Mouse (Mus musculus) erythroblast, adult 5-6 weeks (primary cell): ENCODE results near the gene Hist3h2a. TPM values are rescaled to one million over a fixed set of nuclear protein-coding genes. Genes with fewer than 3 reads are reported as not detected.

Experiments used
- total RNA-seq, 2 experiments: library from RNA; stranded (forward) in 1 of 2; stranded (reverse) in 1 of 2; fragments of 150-400 nt in 1 of 2; fragments of 200-764, 138-1000 nt in 1 of 2; gene quantifications; 2 replicates each; pipeline versions ENCODE4 v1.2.3 to v1.2.4; 2015 to 2017; ENCODE audit warnings: low replicate concordance in 2 of 2

Gene Hist3h2a
- total RNA-seq, 2 experiments from 2014 or later: 41.5 to 279 TPM

Other genes with a start within 250 kb of the Hist3h2a start
- gene Olfr318, start 230.7 kb upstream of the Hist3h2a start, total RNA-seq (2015; ENCODE audit: low replicate concordance): not detected in 2 replicates
- not detected in 2 replicates for gene Olfr318, start 230.7 kb upstream of the Hist3h2a start, total RNA-seq (2017; ENCODE audit: low replicate concordance)
- not detected in 2 replicates for gene Olfr317, start 215.5 kb upstream of the Hist3h2a start, total RNA-seq (2015; ENCODE audit: low replicate concordance)
- not detected in 2 replicates for gene Olfr317, start 215.5 kb upstream of the Hist3h2a start, total RNA-seq (2017; ENCODE audit: low replicate concordance)
- gene Olfr316, start 202.0 kb upstream of the Hist3h2a start, total RNA-seq (2015; ENCODE audit: low replicate concordance): not detected in 2 replicates
- gene Olfr316, start 202.0 kb upstream of the Hist3h2a start, total RNA-seq (2017; ENCODE audit: low replicate concordance): not detected in 2 replicates
- gene Olfr315, start 181.5 kb upstream of the Hist3h2a start, total RNA-seq (2015; ENCODE audit: low replicate concordance): not detected in 2 replicates
- gene Olfr315, start 181.5 kb upstream of the Hist3h2a start, total RNA-seq (2017; ENCODE audit: low replicate concordance): not detected in 2 replicates
- not detected in 2 replicates for gene Olfr314, start 171.7 kb upstream of the Hist3h2a start, total RNA-seq (2015; ENCODE audit: low replicate concordance)
- gene Olfr314, start 171.7 kb upstream of the Hist3h2a start, total RNA-seq (2017; ENCODE audit: low replicate concordance): not detected in 2 replicates
- gene Fam183b, start 152.7 kb upstream of the Hist3h2a start, total RNA-seq (2015; ENCODE audit: low replicate concordance): not detected in 2 replicates
- not detected in 2 replicates for gene Fam183b, start 152.7 kb upstream of the Hist3h2a start, total RNA-seq (2017; ENCODE audit: low replicate concordance)
- not detected in 2 replicates for gene Olfr313, start 139.7 kb upstream of the Hist3h2a start, total RNA-seq (2015; ENCODE audit: low replicate concordance)
- gene Olfr313, start 139.7 kb upstream of the Hist3h2a start, total RNA-seq (2017; ENCODE audit: low replicate concordance): not detected in 2 replicates
- not detected in 2 replicates for gene Olfr312, start 125.4 kb upstream of the Hist3h2a start, total RNA-seq (2015; ENCODE audit: low replicate concordance)
- 0.42 TPM in 1 of 2 replicates, not detected in the other for gene Olfr312, start 125.4 kb upstream of the Hist3h2a start, total RNA-seq (2017; ENCODE audit: low replicate concordance)
- not detected in 2 replicates for gene Olfr311, start 115.4 kb upstream of the Hist3h2a start, total RNA-seq (2015; ENCODE audit: low replicate concordance)
- gene Olfr311, start 115.4 kb upstream of the Hist3h2a start, total RNA-seq (2017; ENCODE audit: low replicate concordance): not detected in 2 replicates
- 19.2 and 31.1 TPM in 2 replicates for gene Gm12258, start 107.5 kb upstream of the Hist3h2a start, total RNA-seq (2015; ENCODE audit: low replicate concordance)
- 20.1 and 38.3 TPM in 2 replicates for gene Gm12258, start 107.5 kb upstream of the Hist3h2a start, total RNA-seq (2017; ENCODE audit: low replicate concordance)
- gene 2810021J22Rik, start 87.5 kb upstream of the Hist3h2a start, total RNA-seq (2015; ENCODE audit: low replicate concordance): 0.63 and 1.7 TPM in 2 replicates
- 2.0 and 2.1 TPM in 2 replicates for gene 2810021J22Rik, start 87.5 kb upstream of the Hist3h2a start, total RNA-seq (2017; ENCODE audit: low replicate concordance)
- gene Zfp39, start 50.5 kb upstream of the Hist3h2a start, total RNA-seq (2015; ENCODE audit: low replicate concordance): 15.2 and 23.4 TPM in 2 replicates
- gene Zfp39, start 50.5 kb upstream of the Hist3h2a start, total RNA-seq (2017; ENCODE audit: low replicate concordance): 18.3 and 19.8 TPM in 2 replicates
- gene Btnl10, start 36.8 kb upstream of the Hist3h2a start, total RNA-seq (2015; ENCODE audit: low replicate concordance): 296 and 325 TPM in 2 replicates
- 491 and 558 TPM in 2 replicates for gene Btnl10, start 36.8 kb upstream of the Hist3h2a start, total RNA-seq (2017; ENCODE audit: low replicate concordance)
- gene Rnf187, start 15.8 kb upstream of the Hist3h2a start, total RNA-seq (2015; ENCODE audit: low replicate concordance): 18.6 and 23.6 TPM in 2 replicates
- gene Rnf187, start 15.8 kb upstream of the Hist3h2a start, total RNA-seq (2017; ENCODE audit: low replicate concordance): 32.3 and 36.6 TPM in 2 replicates
- 7.5 and 25.9 TPM in 2 replicates for gene Hist3h2ba, start 5.8 kb upstream of the Hist3h2a start, total RNA-seq (2015; ENCODE audit: low replicate concordance)
- gene Hist3h2ba, start 5.8 kb upstream of the Hist3h2a start, total RNA-seq (2017; ENCODE audit: low replicate concordance): 40.6 and 51.9 TPM in 2 replicates
- 0.63 TPM in 1 of 2 replicates, not detected in the other for gene Trim17, start within 50 bp of the Hist3h2a start, total RNA-seq (2015; ENCODE audit: low replicate concordance)
- gene Trim17, start within 50 bp of the Hist3h2a start, total RNA-seq (2017; ENCODE audit: low replicate concordance): 1.5 TPM in 1 of 2 replicates, not detected in the other
- 6.7 and 11.1 TPM in 2 replicates for gene Trim11, start 23.4 kb downstream of the Hist3h2a start, total RNA-seq (2015; ENCODE audit: low replicate concordance)
- 8.1 and 10.8 TPM in 2 replicates for gene Trim11, start 23.4 kb downstream of the Hist3h2a start, total RNA-seq (2017; ENCODE audit: low replicate concordance)
- 0.42 and 0.96 TPM in 2 replicates for gene Obscn, start 181.7 kb downstream of the Hist3h2a start, total RNA-seq (2015; ENCODE audit: low replicate concordance)
- gene Obscn, start 181.7 kb downstream of the Hist3h2a start, total RNA-seq (2017; ENCODE audit: low replicate concordance): 2.7 and 4.5 TPM in 2 replicates
- gene Iba57, start 209.1 kb downstream of the Hist3h2a start, total RNA-seq (2015; ENCODE audit: low replicate concordance): 11.5 and 30.7 TPM in 2 replicates
- gene Iba57, start 209.1 kb downstream of the Hist3h2a start, total RNA-seq (2017; ENCODE audit: low replicate concordance): 64.1 and 74.6 TPM in 2 replicates
- not detected in 2 replicates for gene Gjc2, start 228.5 kb downstream of the Hist3h2a start, total RNA-seq (2015; ENCODE audit: low replicate concordance)
- gene Gjc2, start 228.5 kb downstream of the Hist3h2a start, total RNA-seq (2017; ENCODE audit: low replicate concordance): not detected in 2 replicates
- 13.8 and 20.4 TPM in 2 replicates for gene Guk1, start 237.5 kb downstream of the Hist3h2a start, total RNA-seq (2015; ENCODE audit: low replicate concordance)
- gene Guk1, start 237.5 kb downstream of the Hist3h2a start, total RNA-seq (2017; ENCODE audit: low replicate concordance): 4.5 and 8.2 TPM in 2 replicates
- gene Mrpl55, start 247.8 kb downstream of the Hist3h2a start, total RNA-seq (2015; ENCODE audit: low replicate concordance): 5.4 and 11.3 TPM in 2 replicates
- 10.1 and 14.1 TPM in 2 replicates for gene Mrpl55, start 247.8 kb downstream of the Hist3h2a start, total RNA-seq (2017; ENCODE audit: low replicate concordance)